Mouse (Mus musculus): ENCODE results near the gene Pcif1.

The Pcif1 gene

DNA sequence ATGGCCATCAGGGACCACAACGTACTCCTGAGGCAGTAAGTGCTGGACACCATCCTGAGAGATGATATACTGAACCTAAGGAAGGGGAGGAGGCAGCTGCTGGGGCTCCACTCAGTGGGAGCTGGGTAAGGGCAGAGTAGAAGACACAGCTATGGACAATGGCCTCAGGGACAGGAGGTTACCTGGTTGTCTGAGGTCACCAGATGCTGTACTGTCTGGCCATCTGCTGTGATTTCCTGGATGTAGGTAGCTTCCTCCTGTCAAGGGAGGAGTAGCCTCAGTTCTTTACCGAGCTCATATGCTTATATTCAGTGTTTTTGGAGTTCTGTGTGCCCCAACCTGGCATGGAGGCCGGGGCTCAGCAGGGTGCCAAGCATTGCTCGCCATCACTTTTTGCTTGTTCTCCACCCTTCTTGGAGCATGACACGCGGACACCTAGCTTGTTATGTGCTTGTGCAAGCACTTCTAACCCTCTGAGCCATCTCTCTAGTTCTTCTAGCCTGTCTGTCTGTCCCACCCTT, 13.7 kb downstream of the Pcif1 start:
- DNase-seq (ENCODE audit: low read depth, low spot score): no peak

DNA sequence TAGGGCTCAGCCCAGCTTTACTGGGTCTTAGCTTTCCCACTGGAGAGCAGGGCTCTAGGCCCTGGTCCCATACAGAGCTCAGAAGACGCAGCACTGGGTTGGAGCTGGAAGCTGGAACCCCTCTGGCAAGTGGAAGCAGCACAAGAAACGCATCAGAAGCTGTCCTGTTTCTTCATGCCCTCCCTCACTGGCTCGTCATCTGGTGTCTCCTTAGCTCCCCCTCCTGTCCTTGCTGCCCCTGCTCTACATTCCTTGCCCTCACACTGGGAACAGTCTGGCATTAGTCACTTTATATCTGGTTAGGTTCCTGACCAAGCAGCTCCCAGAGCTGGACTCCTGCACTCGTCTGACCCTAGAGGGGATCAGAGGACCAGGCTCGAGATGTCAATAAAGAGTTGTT, 14.9 kb downstream of the Pcif1 start:
- DNase-seq (ENCODE audit: low read depth, low spot score): no peak

DNA sequence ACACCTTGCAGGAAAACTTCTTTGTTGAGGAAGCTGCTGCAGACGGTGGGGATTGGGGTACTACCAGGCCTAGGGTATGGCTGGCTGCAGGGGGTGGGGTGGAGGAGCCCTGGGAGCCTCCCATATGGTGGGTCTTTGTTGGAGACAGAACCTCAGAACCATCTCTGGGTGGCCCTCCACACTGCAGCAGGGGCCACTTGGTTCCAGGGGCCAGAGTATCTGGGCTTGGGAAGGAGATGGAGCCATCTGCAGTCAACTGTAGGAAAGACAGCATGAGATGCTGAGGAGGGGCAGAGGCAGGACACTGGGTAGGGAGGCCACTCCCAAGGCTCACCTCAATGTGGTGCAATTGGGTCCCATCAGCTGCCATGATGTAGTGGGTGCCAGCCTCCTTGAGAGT, 15.5 kb downstream of the Pcif1 start:
- DNase-seq (ENCODE audit: low read depth, low spot score): no peak

DNA sequence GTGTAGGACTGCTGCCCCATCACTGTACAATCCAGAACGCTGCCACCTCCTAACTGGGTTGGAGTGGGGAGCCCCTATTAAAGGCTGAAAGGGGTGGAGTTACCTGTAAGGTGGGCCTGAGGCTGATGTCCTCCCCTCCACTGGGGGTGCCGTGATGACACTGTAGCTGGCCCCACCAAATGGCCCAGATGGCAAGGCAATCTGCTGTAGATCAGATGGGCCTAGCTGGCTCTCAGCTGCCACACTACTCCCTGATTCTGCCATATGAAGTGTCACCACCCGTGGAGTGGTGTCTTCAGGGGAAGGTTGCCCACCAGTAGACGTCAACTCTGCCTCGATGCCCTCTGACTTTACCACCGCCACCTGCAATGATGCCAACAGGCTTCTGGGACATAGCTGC, 16.8 kb downstream of the Pcif1 start:
- no peak for DNase-seq (ENCODE audit: low read depth, low spot score)

DNA sequence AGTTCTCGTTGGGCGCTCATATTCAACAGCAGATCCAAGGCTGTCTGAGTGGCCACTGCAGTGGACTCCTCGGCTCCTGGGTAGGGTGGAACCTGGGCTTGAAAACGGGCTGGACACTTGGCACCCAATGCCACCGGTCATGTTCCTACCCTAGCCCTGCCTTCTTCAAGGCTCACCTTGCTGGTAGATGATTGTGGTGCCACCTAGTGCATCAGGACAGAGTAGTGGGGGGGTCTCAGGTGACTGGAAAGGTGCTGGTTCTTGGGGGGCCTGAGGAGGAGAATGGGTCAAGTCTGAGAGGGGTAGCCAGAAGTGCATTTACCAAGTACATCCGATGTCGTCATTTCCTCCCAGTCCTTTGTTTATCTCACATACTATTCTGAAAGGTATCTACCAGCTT, 18.9 kb downstream of the Pcif1 start:
- no peak for DNase-seq (ENCODE audit: low read depth, low spot score)

DNA sequence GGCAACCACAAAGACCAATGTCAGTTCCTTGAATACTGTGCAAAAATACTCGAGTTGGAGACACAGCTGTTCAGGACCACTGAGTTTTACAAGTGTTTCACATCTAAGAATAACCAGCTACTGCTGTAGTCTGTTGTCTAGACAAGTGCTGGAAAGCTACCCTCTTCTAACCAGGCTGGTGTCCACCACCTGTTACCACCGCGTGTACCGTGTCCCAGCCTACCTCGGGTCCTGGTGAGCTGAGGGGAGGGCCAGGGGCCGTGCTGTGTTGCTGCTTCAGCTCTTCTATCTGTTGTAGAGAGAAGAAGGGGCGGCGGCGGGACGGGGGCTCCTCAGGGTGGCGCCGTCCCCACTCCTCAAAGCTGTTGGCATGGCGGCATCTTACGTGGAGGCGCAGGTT, 19.9 kb downstream of the Pcif1 start:
- no peak for DNase-seq (ENCODE audit: low read depth, low spot score)

DNA sequence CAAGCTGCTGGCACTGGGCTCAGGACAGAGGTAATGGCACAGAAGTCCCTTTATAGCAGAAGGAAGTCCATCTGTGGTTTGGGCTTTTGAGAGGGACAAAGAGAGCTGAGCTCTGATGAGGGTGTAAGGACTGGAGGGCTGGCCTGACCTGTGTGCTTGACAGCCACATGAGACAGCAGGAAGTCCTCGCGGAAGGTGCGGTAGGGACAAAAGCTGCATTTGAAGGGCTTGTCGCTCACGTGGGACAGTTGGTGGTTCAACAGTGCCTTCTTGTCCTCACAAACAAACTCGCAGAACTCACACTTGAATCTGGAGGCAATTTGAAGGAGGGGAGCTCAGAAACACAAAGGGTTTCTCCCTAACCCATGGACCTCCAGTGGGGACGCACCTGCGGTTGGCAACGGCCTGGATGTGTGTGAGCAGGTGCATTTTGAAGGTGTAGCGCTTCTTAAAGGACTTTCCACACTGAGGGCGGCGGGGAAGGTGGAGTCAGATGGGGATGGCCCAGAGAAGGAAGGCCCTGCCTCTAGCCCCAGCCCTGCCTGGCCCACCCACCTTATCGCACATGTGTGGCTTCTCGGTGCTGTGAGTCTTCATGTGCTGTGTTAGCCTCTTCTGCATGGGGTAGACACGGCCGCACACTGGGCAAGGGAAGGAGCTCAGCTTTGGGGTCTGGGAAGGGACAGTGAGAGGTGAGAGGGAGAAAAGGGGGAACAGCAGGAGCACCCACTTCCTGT, 20.8 kb downstream of the Pcif1 start:
- DNase-seq (ENCODE audit: low read depth, low spot score): peak; percentile 53

DNA sequence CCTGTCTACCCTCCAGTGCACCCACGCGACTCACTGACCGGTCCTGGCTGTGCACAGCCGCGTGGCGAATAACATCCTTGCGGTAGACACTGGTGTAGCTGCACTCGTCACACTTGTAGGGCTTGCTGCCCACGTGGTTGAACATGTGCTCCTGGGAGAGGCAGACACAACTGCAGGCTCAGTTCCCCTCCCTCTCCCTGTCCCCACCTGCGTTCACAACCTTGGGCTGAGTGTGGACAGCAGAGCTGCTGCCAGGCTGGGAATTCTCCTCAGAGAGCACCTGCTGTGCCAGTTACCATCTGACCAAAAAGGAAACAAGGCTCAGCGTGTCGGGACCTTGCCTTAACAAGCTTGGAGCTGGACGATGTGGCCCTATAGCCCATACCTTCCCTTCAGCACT, 22.3 kb downstream of the Pcif1 start:
- DNase-seq (ENCODE audit: low read depth, low spot score): no peak

DNA sequence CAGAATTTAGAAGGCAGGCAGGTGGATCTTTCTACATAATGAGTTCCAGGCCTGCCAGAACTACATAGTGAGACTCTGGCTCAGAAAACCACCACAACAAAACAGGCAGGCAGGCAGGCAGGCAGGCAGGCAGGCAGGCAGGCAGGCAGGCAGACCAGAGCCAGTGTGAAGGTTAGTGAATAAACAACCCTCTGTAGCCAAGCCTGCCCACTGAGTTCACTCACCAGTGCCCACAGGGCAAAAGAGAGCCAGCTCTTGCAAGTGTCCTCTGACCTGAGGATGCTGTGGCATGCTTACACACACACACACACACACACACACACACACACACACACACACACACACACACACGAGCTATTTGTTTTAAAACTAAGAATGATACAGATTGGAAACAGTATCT, 24.4 kb downstream of the Pcif1 start:
- no peak for DNase-seq (ENCODE audit: low read depth, low spot score)

DNA sequence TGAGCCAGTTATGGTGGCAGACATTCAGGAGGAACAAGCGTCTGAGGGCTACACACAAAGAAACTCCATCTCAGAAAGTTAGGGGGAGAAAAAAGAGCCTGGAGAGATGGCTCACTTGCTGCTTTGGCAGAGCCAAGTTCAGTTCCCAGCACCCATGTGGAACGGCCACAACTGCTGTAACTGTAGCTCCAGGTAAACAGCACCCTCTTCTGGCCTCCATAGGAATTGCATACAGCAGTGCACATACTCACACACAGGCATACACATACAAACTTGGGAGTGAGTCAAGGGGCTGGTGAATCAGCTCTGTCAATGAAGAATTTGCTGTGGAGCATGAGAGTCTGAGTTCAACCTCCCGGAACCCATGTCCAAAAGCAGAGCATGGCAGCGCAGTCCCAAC, 27.0 kb downstream of the Pcif1 start:
- DNase-seq (ENCODE audit: low read depth, low spot score): peak; percentile 27

DNA sequence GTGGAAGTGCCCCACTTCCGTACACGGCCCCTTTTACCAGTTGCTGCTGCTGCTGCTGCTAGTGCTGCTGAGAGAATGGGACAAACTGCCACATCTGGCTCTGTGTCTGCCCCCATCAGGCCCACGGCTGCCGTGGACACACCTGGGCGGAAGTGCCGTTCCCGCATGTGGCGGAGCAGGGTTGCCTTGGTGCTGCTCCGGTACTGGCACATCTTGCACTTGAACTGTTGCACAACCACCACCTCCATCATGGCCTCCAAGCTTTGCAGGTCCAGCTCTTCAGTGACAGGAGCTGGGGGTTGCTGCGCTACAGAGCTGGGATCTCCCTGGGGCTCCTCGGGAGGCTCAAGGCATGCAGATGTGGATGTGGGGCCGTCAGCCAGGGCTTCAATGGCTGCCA, 28.4 kb downstream of the Pcif1 start:
- no peak for DNase-seq (ENCODE audit: low read depth, low spot score)

DNA sequence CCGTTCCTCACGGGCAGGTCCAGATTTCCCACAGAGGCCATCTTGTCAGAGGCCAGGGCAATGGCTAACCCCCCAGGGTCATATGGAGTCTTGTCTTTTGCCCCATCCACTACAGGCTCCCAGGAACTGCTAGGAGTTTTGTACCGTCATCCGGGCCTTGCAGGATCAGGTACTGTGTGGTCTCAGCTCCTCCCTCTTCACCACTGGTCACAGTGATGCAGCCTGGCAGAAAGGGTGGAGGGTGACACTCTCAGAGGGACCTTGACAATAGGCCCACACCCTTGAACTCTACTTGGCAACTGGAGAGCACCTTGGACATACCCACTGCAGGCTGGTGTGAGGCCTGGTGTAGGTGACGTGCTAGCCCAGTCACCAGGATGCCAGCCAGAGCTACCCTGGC, 28.9 kb downstream of the Pcif1 start:
- DNase-seq (ENCODE audit: low read depth, low spot score): no peak

DNA sequence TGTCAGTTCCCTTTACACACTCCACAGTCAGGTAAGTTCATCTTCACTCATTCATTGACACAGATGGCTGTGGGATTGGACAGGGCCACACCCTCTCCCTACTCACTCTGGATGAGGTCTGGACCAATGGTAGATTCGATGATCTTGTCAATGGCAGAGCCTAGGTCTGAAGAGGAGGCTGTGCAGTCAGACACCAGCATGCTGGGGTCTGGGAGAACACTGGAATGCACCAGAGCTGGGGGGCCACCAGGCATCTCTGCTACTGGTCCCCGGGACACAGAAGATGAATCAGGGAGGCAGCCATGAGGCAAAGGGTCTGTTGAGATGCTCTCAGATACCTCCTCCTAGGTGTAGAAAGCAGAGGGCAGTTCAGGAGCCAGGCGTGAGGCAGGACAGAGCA, 30.0 kb downstream of the Pcif1 start:
- no peak for DNase-seq (ENCODE audit: low read depth, low spot score)

DNA sequence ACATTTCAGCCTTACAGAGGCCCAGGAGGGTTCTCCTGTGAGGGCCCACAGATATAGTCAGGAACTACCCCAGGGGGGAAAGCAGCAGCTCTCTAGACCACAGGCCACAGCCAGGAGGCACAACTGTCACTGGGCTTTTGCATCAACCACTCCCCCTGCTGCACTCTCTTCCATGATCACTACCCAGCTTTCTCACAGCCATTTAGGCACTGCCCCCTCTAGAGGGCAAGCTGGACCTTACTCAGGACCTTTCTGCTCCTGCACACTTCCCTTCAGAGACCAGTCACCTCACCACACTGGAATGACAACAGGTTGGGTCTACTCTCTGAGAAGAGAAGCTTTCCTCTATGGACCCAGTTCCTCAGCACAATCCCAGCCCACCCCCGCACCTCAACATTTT, 30.4 kb downstream of the Pcif1 start:
- peak; percentile 31 for DNase-seq (ENCODE audit: low read depth, low spot score)

DNA sequence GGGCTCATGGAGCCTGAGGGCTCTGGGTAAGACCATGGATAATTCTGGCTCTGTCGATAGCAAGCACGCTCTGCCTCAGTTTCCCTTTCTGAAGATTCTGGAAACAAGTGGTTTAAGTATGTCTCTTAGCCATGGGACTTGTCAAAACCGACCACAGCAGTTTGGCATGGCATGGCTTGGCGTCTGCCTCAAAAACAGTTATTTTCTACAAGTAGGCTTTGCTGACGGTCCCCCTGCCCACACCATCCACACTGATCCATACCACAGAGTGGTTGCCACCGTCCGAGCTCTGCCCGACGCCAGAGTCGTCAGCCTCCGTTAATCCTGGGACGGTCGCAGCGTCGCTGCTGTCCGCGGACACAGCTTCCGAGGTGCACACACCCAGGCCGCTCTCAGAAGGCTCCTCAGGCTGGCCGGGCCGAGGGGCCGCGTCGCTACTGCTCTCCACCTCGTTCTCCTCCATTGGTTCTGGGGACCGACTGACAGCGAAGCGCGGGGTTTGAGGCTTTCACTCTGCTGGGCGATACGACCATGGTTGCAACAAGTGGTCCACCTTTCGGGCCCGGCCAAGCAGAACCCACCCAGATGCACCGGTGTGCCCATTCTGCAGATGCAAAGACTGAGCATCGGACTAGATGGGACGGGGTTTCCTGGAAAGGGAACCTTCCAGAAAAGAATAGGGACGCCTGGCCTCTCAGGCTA, 31.4 kb downstream of the Pcif1 start:
- DNase-seq (ENCODE audit: low read depth, low spot score): no peak

DNA sequence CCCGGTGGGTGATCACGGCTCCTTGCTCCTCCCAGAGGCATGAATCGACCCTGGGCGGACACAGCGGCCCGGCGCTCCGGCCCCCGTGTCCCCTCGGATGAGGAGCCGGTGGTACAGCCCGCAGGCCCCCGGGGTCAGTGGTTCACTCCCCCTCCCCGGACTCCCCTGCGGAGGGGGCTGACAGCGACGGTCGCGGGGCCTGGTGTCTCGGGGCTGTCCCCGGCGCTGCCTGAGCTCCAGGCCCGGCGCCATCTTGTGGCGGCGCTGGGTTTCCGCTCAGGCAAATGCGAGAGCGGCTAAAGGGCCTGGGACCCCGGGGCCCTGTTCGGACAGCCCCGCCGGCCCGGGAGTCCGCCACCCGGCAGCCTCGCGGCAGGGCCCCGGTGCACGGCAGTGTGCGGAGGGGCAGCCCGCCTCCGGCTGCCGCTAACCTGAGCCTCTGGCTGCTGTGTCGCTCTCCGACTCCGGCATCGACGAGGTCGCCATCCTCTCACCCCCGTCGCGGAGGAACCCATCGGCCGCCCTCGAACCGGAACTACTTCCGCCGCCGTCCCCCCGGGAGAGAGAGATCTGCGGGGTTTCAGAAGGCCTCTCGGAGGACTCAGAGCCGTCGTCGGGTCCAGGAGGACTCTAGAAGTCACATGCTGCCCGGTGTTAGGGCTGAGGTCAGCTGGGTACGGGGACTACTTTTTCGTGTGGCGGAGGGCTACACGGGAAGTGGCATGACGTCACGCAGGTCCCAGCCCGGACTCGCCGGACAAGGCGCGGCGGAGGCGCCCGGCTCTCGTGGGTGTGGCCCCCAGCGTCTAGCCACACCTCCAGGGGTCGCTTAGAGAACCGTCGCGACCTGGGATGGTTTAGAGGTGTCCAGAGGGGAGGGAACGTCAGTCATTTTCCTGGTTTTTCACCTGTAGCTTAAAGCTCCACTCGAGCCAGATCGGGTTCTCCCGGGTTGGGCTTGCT, 32.3 kb downstream of the Pcif1 start, which contains the start of gene Zfp335:
Zfp335 (minus strand) TSS at position 672 of the 963 bp plus-strand sequence.
- DNase-seq (ENCODE audit: low read depth, low spot score): peak; percentile 94

DNA sequence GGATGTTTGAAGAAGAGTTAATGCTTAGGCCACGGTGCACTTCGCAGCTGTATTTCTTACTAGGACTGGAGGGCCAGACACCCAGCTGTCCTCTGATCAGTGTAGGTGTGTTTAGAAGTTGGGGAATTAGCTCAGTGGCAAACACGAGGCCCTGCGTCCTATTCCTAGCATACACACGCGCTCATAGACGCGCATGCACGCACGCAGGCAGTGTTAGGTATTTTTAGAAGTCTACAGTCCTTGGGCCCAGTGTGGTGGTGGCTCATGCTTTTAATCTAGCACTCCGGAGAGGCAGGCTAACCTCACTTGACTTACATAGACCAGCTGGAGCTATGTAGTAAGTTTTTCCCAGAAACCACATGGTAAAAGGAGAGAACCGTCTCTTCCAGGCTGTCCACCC, 33.0 kb downstream of the Pcif1 start:
- DNase-seq (ENCODE audit: low read depth, low spot score): peak; percentile 77

DNA sequence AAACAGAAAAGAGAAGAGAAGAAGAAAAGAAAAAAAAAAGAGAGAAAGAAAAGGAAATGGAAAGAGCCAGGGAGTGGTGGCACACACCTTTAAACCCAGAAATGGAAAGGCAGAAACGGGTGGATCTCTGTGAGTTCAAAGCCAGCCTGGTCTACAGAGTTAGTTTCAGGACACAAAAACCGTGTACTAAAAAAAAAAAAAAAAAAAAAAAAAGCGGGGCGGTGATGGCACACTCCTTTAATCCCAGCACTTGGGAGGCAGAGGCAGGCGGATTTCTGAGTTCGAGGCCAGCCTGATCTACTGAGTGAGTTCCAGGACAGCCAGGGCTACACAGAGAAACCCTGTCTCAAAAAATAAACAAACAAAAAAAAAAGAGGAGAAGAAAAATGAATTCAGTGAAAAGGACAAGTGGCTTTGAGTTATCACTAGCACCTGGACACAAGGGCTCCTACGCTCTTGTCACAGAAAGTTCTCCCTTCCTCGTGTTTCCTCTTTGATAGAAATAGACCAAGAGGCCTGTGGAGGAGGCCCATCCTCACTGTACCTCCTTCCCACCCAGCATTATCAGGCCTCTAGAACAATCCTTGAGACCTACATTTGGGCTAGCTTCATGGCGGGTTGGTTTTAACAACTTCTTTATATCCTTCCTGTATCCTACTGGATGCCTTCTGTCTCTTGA, 33.8 kb downstream of the Pcif1 start:
- no peak for DNase-seq (ENCODE audit: low read depth, low spot score)

DNA sequence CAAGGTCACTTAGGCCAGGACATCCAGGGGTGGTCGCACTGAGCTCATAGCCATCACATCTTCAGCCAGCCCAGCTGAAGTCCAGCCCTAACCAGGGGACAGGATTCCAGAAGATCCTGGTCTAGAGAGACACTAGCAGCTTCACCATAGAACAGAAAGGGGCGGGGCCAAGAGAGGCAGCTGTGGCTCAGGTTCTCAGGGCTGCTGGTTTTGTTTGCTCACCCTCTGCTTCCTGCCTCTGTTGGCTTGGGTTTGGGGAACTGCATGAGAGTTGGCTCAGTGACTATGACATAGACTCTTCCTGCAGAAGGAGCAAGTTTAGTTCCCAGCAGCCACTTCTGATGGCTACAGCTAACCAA, 34.3 kb downstream of the Pcif1 start:
- peak; percentile 84 for DNase-seq (ENCODE audit: low read depth, low spot score)

DNA sequence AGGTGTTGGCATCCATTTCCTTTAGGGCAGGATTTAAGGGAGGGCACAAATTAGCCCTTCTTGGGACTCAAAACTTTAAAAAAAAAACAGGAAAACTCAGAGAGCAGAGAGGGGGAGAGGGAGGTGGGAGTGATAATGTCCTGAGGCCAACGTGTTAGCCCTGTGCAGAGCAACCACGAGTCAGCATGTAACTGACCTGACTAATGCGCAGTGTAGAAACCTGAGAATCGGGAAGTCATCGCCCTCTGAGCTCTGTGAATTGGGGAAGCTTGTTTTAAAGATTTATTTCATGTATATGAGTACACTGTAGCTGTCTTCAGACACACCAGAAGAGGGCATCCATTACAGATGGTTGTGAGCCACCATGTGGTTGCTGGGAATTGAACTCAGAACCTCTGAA, 37.7 kb downstream of the Pcif1 start:
- DNase-seq (ENCODE audit: low read depth, low spot score): no peak

DNA sequence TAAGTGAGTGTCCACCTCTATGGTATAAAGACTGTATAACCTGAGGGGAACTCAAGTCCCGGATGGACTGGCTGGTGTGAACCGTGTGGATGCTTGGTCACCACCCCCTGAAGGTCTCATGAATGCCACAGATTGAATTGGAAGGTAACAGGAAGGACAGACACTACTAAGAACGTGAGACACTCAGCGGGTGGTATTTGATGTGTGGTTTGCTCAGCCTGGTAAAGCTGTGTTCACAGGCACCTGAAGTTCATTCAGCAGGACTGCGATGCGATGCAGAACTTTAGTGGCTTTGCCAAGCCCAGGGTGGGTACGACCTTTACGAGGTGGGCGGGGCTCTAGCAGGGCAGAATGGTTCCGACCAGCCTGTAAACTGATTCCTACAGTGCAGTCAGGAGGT, 38.3 kb downstream of the Pcif1 start:
- no peak for DNase-seq (ENCODE audit: low read depth, low spot score)

DNA sequence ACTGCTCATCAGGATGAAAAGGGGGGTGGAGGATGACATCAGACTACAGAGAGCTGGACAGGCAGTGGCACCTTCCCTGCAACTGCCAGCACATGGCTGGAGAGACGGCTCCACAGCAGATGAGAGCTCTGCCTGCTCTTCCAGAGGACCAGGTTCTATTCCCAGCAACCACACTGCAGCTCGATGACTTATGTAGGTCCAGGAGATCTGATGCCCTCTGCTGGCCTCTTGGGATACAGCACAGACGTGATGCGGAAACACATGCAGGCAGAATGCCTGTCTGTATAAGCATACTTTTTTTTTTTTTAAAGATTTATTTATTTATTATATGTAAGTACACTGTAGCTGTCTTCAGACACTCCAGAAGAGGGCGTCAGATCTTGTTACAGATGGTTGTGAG, 39.2 kb downstream of the Pcif1 start:
- peak; percentile 70 for DNase-seq (ENCODE audit: low read depth, low spot score)
